Mouse (Mus musculus) monocyte, adult 59 days (primary cell): ENCODE results near the gene 1110017D15Rik. TPM values are rescaled to one million over a fixed set of nuclear protein-coding genes. Genes with fewer than 3 reads are reported as not detected.

ENCODE experiments used
- total RNA-seq, 2 experiments: library from RNA; stranded (reverse); gene quantifications; one replicate each; pipeline ENCODE4 v1.2.4; 2023

1110017D15Rik gene
- total RNA-seq: not detected

GRCm38 (mm10) chr4:41517233-41517632 is at the start of gene 1110017D15Rik:
TSS of gene 1110017D15Rik (minus strand) at chr4:41517333.

GRCm38 (mm10) chr4:41502986-41503412 is 14.1 kb downstream of the 1110017D15Rik start, which contains the start of gene AI464131:
TSS of gene AI464131 (minus strand) at chr4:41503076.

GRCm38 (mm10) chr4:41464345-41465286 is 52.5 kb downstream of the 1110017D15Rik start, which contains the start of the genes Kif24 and Nudt2:
TSS of gene Kif24 (minus strand) at chr4:41464887.
TSS of gene Nudt2 (plus strand) at chr4:41465151.

Other genes starting within 250 kb of the 1110017D15Rik start
- gene Ubap2, start 242.2 kb downstream of the 1110017D15Rik start, total RNA-seq: 10 to 100 TPM; 25.3 to 26.9 TPM
- gene Dcaf12, start 202.4 kb downstream of the 1110017D15Rik start, total RNA-seq: 10 to 100 TPM; 63.6 to 67.0 TPM
- 10 to 100 TPM; 58.1 to 92.6 TPM for gene Ubap1, start 168.3 kb downstream of the 1110017D15Rik start, total RNA-seq
- gene Kif24, start 52.4 kb downstream of the 1110017D15Rik start, total RNA-seq: 1 to 10 TPM; 2.5 to 2.8 TPM
- gene Nudt2, start 52.2 kb downstream of the 1110017D15Rik start, total RNA-seq: 1 to 10 TPM; 5.9 to 6.3 TPM
- gene AI464131, start 14.3 kb downstream of the 1110017D15Rik start, total RNA-seq: under 1 TPM in 1 of 2 experiments, not detected in 1; 0.79 TPM
- gene Fam219a, start 52.2 kb upstream of the 1110017D15Rik start, total RNA-seq: 10 to 100 TPM; 24.2 to 27.6 TPM
- gene Dnaic1, start 52.4 kb upstream of the 1110017D15Rik start, total RNA-seq: not detected
- 1 to 10 TPM in 1 of 2 experiments, under 1 TPM in 1; 0.52 to 1.4 TPM for gene Enho, start 123.0 kb upstream of the 1110017D15Rik start, total RNA-seq
- not detected for gene Cntfr, start 179.8 kb upstream of the 1110017D15Rik start, total RNA-seq
- 10 to 100 TPM; 18.0 to 18.1 TPM for gene Il11ra1, start 182.7 kb upstream of the 1110017D15Rik start, total RNA-seq
- gene Rpp25l, start 196.2 kb upstream of the 1110017D15Rik start, total RNA-seq: 10 to 100 TPM; 20.0 to 22.7 TPM
- 10 to 100 TPM; 61.7 to 62.9 TPM for gene Dctn3, start 205.8 kb upstream of the 1110017D15Rik start, total RNA-seq
- gene Arid3c, start 213.8 kb upstream of the 1110017D15Rik start, total RNA-seq: not detected
- 10 to 100 TPM; 35.1 to 40.0 TPM for gene Galt, start 237.9 kb upstream of the 1110017D15Rik start, total RNA-seq
- 10 to 100 TPM; 38.6 to 50.0 TPM for gene Sigmar1, start 238.8 kb upstream of the 1110017D15Rik start, total RNA-seq